Mouse (Mus musculus): ENCODE data around the gene Arhgef6. TPM values are rescaled to one million over a fixed set of nuclear protein-coding genes. Genes with fewer than 3 reads are reported as not detected.

Arhgef6 gene
- polyA plus RNA-seq, 1 experiment from 2014 or later, result 0.18 TPM

DNA sequence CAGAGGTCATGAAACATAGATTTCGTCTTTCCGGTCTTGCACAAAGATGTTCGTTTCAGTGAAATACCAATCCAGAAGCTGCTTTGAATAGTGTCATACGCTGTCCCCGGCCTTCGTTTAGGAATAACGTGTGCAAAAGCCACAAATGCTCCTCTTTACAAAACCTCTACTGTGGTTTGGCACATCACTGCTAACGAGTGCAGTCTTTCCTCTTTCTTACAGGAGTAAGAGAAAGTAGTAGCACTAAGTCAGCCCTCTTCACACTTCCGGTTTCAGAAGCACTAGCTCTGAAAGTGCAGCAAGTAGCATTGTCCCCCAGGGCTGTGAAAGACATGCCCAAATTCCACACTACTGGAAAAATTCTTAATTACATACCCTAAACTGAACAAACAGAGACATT lies 142.2 kb downstream of the Arhgef6 start:
- in situ Hi-C loops (cut with MboI; ENCODE audit: low pct_unique_long_range_greater_than_20kb), result no loop called here
- no peak for ATAC-seq
- POLR2A ChIA-PET, result no interaction called here
- no peak for DNase-seq (ENCODE audit: low read depth, low spot score)
- peaks cover 48% of the 10 kb centered on the region for H3K27me3 ChIP-seq
- no peak for TF ChIP-seq CTCF (IDR thresholded peaks at IDR 0.05)
- CTCF ChIA-PET, result no interaction called here

DNA sequence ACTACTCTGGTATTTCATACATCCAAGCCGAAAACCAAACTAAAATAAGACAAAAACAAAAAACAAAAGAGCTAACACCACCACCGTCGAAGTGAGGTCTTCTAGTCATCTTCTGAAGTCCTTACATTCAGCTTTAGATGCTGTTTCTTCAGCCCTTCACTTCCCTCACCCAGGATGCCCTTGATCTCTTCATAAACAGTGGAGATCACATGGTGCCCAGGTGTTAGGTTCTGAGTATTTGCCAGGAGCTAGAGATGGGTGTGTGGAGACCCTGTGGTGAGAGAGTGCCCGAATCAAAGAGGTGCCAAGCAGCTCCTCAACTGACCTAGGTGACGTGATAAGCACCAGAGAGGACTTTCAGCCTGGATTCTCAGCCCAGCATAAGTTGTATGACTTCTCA lies 149.2 kb downstream of the Arhgef6 start:
- CTCF ChIA-PET, result no interaction called here
- no peak for TF ChIP-seq CTCF (IDR thresholded peaks at IDR 0.05)
- no peak for ATAC-seq
- no peak for DNase-seq (ENCODE audit: low read depth, low spot score)
- peaks cover 32% of the 10 kb centered on the region for H3K27me3 ChIP-seq
- in situ Hi-C loops (cut with MboI; ENCODE audit: low pct_unique_long_range_greater_than_20kb), result no loop called here
- POLR2A ChIA-PET, result no interaction called here

DNA sequence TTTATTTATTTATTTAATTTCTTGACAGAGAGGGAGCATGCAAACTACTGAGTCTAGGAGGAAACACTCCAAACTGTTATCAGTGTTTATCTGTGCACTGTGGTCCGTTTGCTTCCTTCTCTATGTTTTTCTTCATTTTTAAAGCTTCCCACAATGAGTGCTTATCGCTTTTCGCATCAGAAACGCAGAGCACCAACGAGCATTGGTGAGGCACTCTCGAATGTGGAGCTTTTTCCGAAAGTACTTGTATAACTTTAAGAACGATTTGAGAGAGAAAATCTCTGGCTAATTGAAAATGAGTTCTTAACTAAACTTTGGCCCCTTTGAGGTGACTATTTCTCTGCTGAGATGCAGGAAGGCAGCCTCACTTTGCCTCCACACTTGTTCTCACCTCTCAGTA lies 151.2 kb downstream of the Arhgef6 start:
- ChIA-PET CTCF (no interaction called here), POLR2A (no interaction called here)
- in situ Hi-C loops (cut with MboI; ENCODE audit: low pct_unique_long_range_greater_than_20kb), result no loop called here
- no peak for TF ChIP-seq CTCF (IDR thresholded peaks at IDR 0.05)
- H3K27me3 ChIP-seq, result peaks cover 39% of the 10 kb centered on the region
- no peak for ATAC-seq
- DNase-seq (ENCODE audit: low read depth, low spot score), result no peak

GRCm38 (mm10) chrX:57183359-57183758 lies 155.2 kb downstream of the Arhgef6 start:
- peaks cover 47% of the 10 kb centered on the region for H3K27me3 ChIP-seq
- ATAC-seq (no peak), DNase-seq (ENCODE audit: low read depth, low spot score) (no peak)
- in situ Hi-C loops (cut with MboI; ENCODE audit: low pct_unique_long_range_greater_than_20kb), result no loop called here
- POLR2A ChIA-PET, result no interaction called here
- TF ChIP-seq CTCF (IDR thresholded peaks at IDR 0.05), result no peak
- CTCF ChIA-PET, result no interaction called here

- in situ Hi-C loops (cut with MboI; ENCODE audit: low pct_unique_long_range_greater_than_20kb), result no loop called here
- ATAC-seq, result no peak
- POLR2A ChIA-PET, result no interaction called here
- peaks cover 52% of the 10 kb centered on the region for H3K27me3 ChIP-seq
- no peak for TF ChIP-seq CTCF (IDR thresholded peaks at IDR 0.05)
- CTCF ChIA-PET, result no interaction called here
- DNase-seq (ENCODE audit: low read depth, low spot score), result no peak
Observed at GRCm38 (mm10) chrX:57182470-57182869, 156.1 kb downstream of the Arhgef6 start.

Other genes starting within 250 kb of the Arhgef6 start
- gene Cd40lg, start 126.6 kb downstream of the Arhgef6 start, polyA plus RNA-seq (2021), result not detected
- gene Rbmx, start 54.3 kb upstream of the Arhgef6 start, polyA plus RNA-seq (2021), result 31.9 TPM
- not detected for gene Gm364, start 70.4 kb upstream of the Arhgef6 start, polyA plus RNA-seq (2021)
- gene Gpr101, start 165.0 kb upstream of the Arhgef6 start, polyA plus RNA-seq (2021), result not detected

Data from Patski (cell line).